22 mouse cellular contexts compared by ENCODE assay signal in the genomic region with DNA sequence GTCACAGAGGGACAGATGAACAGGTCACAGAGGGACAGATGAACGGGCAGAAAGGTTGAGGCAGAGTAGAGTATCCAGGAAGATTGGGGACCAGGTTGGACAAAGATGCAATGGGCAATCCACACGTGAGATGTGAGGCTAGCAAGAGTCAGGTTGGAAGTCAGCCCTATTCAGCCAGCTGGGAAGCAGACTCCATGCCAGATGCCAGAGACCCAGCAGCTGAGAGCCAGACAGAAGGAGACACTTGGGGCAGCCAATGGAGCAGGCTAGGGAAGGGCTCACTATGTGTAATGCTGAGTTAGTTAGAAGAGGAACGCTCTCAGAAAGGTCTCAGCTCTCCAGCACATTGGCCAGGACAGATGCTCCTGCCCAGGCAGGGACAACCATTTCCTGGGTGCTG.
A peak's percentile ranks its signal among the peaks of the same experiment; 100 is the strongest.
DNase-seq lines count a peak whose midpoint lies in the region; ATAC-seq lines count a peak whose summit lies in the region.
"Had no signal": no experiment of that assay in that cellular context is flagged by ENCODE, and none has a peak within 500 bp of the region (broad histone marks: within the 10 kb centered on the region; RNA-seq: fewer than 3 reads in every experiment).

No protein-coding gene starts in this region.

- peak; percentile 24; the same call in 1 of the 2 replicates for ATAC-seq in hindbrain, embryonic 16.5 days
- ATAC-seq: activated CD4-positive, CD25-positive, alpha-beta regulatory T cell, adult 4 months; CD4-positive, CD25-positive, alpha-beta regulatory T cell, adult 4 months; forebrain, embryonic 13.5 days; forebrain, embryonic 15.5 days; forebrain, postnatal 0 days; Patski had no signal

- H3K4me3 ChIP-seq in hindbrain, embryonic 16.5 days (ENCODE audit: low read length), result no peak overlapping the region
- H3K4me3 ChIP-seq in hindbrain, embryonic 10.5 days, result no peak overlapping the region
- H3K4me3 ChIP-seq: embryonic facial prominence, embryonic 10.5 days; embryonic facial prominence, embryonic 12.5 days; forebrain, embryonic 13.5 days; forebrain, embryonic 15.5 days had no signal

- peak; percentile 67 to 74 for DNase-seq in cerebellum, postnatal 10 days
- DNase-seq in cerebellum, adult 11 months, result no peak
- DNase-seq in hindbrain, embryonic 10.5 days (ENCODE audit: low spot score), result no peak
- peak; percentile 63 for DNase-seq in left cerebral cortex, postnatal 4 days
- no peak for DNase-seq in left cerebral cortex, adult 11 months (ENCODE audit: low spot score)
- DNase-seq: adrenal gland, adult 8-10 months; adrenal gland, postnatal 14 days; adrenal gland, postnatal 36 days; B cell, adult 2 months; cerebellum, adult 18-20 months; cerebellum, adult 9-10 months; cerebellum, postnatal 25 days; forebrain, postnatal 0 days had no signal

- WGBS in hindbrain, embryonic 16.5 days, result 73% methylated on average over 3 of the region's 3 CpGs
- 81% methylated on average over 3 of the region's 3 CpGs for WGBS in hindbrain, embryonic 10.5 days

- H3K4me2 ChIP-seq in hindbrain, embryonic 16.5 days (ENCODE audit: low read length), result no peak overlapping the region
- H3K4me2 ChIP-seq: embryonic facial prominence, embryonic 12.5 days; forebrain, embryonic 13.5 days; forebrain, embryonic 15.5 days had no signal

- intact Hi-C loops in left cerebral cortex, postnatal 4 days (cut with DNase I), result no loop called here

- no peak overlapping the region for H3K9ac ChIP-seq in hindbrain, embryonic 16.5 days (ENCODE audit: low read depth, low read length)
- H3K9ac ChIP-seq: embryonic facial prominence, embryonic 12.5 days; forebrain, embryonic 13.5 days; forebrain, embryonic 15.5 days; forebrain, postnatal 0 days had no signal

- H3K36me3 ChIP-seq in hindbrain, embryonic 16.5 days (ENCODE audit: control insufficient read depth, insufficient read depth, low read length), result no peaks in the 10 kb centered on the region
- no peaks in the 10 kb centered on the region for H3K36me3 ChIP-seq in hindbrain, embryonic 10.5 days
- H3K36me3 ChIP-seq: embryonic facial prominence, embryonic 10.5 days; embryonic facial prominence, embryonic 12.5 days; forebrain, embryonic 15.5 days; G1E had no signal

- peaks cover 19% of the 10 kb centered on the region for H3K4me1 ChIP-seq in hindbrain, embryonic 16.5 days (ENCODE audit: control insufficient read depth, insufficient read depth, low read depth, low read length)
- peaks cover 43% of the 10 kb centered on the region for H3K4me1 ChIP-seq in hindbrain, embryonic 10.5 days (replicated peaks)

- H3K9me3 ChIP-seq in hindbrain, embryonic 16.5 days (ENCODE audit: control insufficient read depth, low read length), result no peaks in the 10 kb centered on the region
- no peaks in the 10 kb centered on the region for H3K9me3 ChIP-seq in hindbrain, embryonic 10.5 days
- H3K9me3 ChIP-seq: embryonic facial prominence, embryonic 10.5 days; embryonic facial prominence, embryonic 12.5 days; forebrain, embryonic 13.5 days; forebrain, embryonic 15.5 days had no signal

- H3K27ac ChIP-seq in hindbrain, embryonic 16.5 days (ENCODE audit: low read depth, low read length), result no peak overlapping the region
- no peak overlapping the region for H3K27ac ChIP-seq in hindbrain, embryonic 10.5 days
- H3K27ac ChIP-seq: embryonic facial prominence, embryonic 10.5 days; embryonic facial prominence, embryonic 12.5 days; forebrain, embryonic 13.5 days; forebrain, embryonic 15.5 days had no signal

- 0 out of 2 replicates have a peak, but pooled peaks cover 2% of the 10 kb centered on the region for H3K27me3 ChIP-seq in hindbrain, embryonic 16.5 days (replicated peaks; ENCODE audit: control insufficient read depth, insufficient read depth, low read length)
- peaks cover 32% of the 10 kb centered on the region for H3K27me3 ChIP-seq in hindbrain, embryonic 10.5 days (ENCODE audit: insufficient read depth, poor library complexity, severe bottlenecking)

Comparison
In these comparisons a context has a peak if more than half of its experiments do, and no peak if none do; other contexts are left out.
1. DNase-seq: peak in cerebellum, postnatal 10 days (2 of 2) and left cerebral cortex, postnatal 4 days (single experiment); none in cerebellum, adult 11 months (single experiment), hindbrain, embryonic 10.5 days (single experiment) and left cerebral cortex, adult 11 months (single experiment).